Mouse (Mus musculus) neural tube, postnatal 0 days (tissue): Measurements from ENCODE around the gene Vmn1r148. TPM values are rescaled to one million over a fixed set of nuclear protein-coding genes. Genes with fewer than 3 reads are reported as not detected.

ENCODE experiments used
- polyA plus RNA-seq: library from polyadenylated mRNA; unstranded; fragments of >200 nt; fragmentation: Nextera tagmentation; extraction: Ambion mirVana; gene quantifications from 2 replicates; pipeline ENCODE4 v1.2.1, GENCODE M21; 2015

Vmn1r148 gene
- not detected in 2 replicates for polyA plus RNA-seq

GRCm38 (mm10) chr7:22413283-22413682 lies at the start of gene Vmn1r148:
Vmn1r148 (plus strand) TSS chr7:22413583.

GRCm38 (mm10) chr7:22370939-22371338 lies 42.4 kb upstream of the Vmn1r148 start, which contains the start of gene Gm8660:
Gm8660 (minus strand) TSS chr7:22371039.

GRCm38 (mm10) chr7:22438129-22438528 lies 24.7 kb downstream of the Vmn1r148 start, which contains the start of gene Vmn1r149:
Vmn1r149 (minus strand) TSS chr7:22438229.

GRCm38 (mm10) chr7:22463975-22464374 lies 50.6 kb downstream of the Vmn1r148 start, which contains the start of gene Gm10665:
Gm10665 (minus strand) TSS chr7:22464075.

Other genes with a start within 250 kb of the Vmn1r148 start
- not detected in 2 replicates for gene Vmn1r142, start 249.5 kb upstream of the Vmn1r148 start, polyA plus RNA-seq
- not detected in 2 replicates for gene Vmn1r143, start 224.2 kb upstream of the Vmn1r148 start, polyA plus RNA-seq
- not detected in 2 replicates for gene Gm8653, start 212.3 kb upstream of the Vmn1r148 start, polyA plus RNA-seq
- not detected in 2 replicates for gene Gm8453, start 184.1 kb upstream of the Vmn1r148 start, polyA plus RNA-seq
- not detected in 2 replicates for gene Gm4187, start 83.9 kb upstream of the Vmn1r148 start, polyA plus RNA-seq
- gene Gm8660, start 42.5 kb upstream of the Vmn1r148 start, polyA plus RNA-seq, result not detected in 2 replicates
- not detected in 2 replicates for gene Vmn1r149, start 24.6 kb downstream of the Vmn1r148 start, polyA plus RNA-seq
- not detected in 2 replicates for gene Gm10665, start 50.5 kb downstream of the Vmn1r148 start, polyA plus RNA-seq
- gene Vmn1r151, start 86.1 kb downstream of the Vmn1r148 start, polyA plus RNA-seq, result not detected in 2 replicates
- not detected in 2 replicates for gene Vmn1r152, start 109.4 kb downstream of the Vmn1r148 start, polyA plus RNA-seq
- not detected in 2 replicates for gene Gm8677, start 121.3 kb downstream of the Vmn1r148 start, polyA plus RNA-seq
- gene Gm4201, start 151.8 kb downstream of the Vmn1r148 start, polyA plus RNA-seq, result not detected in 2 replicates
- not detected in 2 replicates for gene Gm4565, start 174.5 kb downstream of the Vmn1r148 start, polyA plus RNA-seq
- gene Vmn1r155, start 244.4 kb downstream of the Vmn1r148 start, polyA plus RNA-seq, result not detected in 2 replicates